Mouse (Mus musculus) ovary, postnatal 36 days (tissue): ENCODE results near the gene Btbd2.
"Not testable (repeated sequence)": the region's sequence is repeated elsewhere in the genome, so short reads cannot be mapped to it uniquely, and the experiment has no call there.

ENCODE experiments used
- DNase-seq: peaks from one replicate; pipeline ENCODE4 v3.0.0; 2022; ENCODE audit warnings: low spot score, mixed read lengths

Btbd2 gene

DNA sequence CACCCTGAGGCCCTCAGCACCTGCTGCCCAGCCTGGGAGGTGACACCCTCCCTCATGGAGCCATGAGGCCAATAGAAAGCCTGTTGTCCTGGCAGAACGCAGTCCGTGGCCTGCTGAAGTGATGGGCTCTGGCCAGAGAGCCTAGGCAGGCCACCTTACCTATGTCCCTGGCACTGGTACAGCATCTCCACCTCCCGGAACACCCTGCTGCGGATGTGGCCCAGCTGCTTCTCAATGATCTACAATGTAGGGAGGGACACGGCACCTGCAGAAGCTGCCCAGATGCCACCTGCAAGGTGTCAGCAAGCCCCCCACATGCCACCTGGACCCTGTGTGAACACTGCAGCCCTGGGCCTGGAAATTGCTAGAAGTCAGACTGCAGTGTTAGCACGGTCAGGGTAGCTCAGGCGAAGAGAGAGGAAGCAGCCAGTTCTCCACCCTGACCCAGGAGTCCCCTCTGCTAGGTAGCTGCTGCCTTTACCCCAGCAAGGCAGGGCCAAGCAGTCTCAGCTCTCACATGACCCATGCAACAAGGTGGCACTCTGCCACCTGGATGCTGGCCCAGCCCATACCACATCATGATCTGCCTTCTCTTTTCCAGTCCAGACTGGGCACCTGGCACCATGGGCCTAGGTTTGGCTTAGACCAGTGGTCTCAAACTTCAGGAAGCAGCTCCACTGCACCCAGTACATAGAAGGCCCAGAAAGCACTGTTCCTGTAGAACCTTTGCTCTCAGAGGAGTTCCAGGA is 13.0 kb upstream of the Btbd2 start:
- peak; percentile 68 for DNase-seq

DNA sequence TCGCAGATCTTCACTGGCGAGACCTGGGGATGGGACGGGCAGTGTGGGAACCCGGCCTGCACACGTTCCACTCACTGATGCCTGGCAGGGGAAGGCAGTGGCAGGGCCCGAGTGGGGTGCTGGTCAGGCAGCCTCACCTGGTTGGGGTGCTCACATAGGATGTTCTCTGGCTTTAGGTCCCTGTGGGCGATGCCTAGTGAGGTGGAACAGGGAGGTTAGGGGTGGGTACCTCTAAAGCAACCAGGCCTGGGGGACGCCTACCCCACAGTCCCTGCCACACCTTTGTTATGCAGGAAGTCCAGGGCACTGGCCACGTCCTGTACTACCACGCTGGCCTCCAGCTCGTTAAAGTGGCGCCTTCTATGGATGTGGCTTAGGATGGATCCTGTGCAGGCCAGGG is 12.1 kb upstream of the Btbd2 start:
- DNase-seq: no peak

DNA sequence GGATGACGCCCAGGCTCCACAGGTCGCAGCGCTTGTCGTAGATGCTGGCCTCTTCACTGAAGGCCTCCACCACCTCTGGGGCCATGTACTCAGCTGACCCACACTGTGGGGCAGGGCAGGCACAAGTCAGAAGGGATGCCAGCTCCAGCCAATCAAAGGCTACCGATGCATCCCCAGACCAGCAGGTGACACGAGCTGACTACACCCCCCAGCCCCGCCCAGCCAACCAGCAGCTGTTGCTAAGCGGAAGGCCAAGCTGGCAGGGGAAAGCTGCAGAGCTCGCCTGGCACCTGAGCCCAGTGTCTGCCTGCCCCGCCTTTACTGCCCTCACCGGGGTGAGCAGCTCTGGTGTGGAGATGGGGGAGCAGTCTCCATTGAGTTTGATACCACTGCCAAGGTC is 11.7 kb upstream of the Btbd2 start:
- DNase-seq: peak; percentile 52

DNA sequence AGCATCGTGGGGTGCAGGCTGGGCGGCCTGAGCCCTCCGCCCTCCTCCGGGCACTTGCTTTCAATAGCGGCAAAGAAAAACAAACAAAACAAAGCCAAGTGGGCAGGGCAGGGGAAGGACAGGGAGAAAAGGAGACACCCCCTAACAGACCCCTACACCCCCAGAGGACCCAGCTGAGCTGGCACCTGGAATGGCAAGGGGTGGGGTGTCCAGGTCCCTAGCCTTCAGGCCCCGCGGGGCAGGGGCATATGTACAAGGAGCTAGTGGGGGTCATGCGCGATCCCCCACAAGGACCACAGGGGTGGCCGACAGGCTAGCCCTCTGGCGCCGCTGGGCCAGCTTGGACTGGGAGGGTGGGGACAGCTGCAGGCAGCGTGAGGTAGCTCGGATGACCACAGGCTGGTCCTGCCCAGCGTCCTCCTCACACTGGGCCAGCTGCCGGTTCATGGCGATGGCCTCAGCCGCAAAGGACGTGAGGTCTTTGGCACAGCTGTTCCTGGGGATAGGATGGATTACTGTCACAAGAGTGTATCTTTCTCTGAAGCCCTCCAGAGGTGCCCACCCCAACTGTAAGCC is 10.1 kb upstream of the Btbd2 start:
- DNase-seq: no peak

DNA sequence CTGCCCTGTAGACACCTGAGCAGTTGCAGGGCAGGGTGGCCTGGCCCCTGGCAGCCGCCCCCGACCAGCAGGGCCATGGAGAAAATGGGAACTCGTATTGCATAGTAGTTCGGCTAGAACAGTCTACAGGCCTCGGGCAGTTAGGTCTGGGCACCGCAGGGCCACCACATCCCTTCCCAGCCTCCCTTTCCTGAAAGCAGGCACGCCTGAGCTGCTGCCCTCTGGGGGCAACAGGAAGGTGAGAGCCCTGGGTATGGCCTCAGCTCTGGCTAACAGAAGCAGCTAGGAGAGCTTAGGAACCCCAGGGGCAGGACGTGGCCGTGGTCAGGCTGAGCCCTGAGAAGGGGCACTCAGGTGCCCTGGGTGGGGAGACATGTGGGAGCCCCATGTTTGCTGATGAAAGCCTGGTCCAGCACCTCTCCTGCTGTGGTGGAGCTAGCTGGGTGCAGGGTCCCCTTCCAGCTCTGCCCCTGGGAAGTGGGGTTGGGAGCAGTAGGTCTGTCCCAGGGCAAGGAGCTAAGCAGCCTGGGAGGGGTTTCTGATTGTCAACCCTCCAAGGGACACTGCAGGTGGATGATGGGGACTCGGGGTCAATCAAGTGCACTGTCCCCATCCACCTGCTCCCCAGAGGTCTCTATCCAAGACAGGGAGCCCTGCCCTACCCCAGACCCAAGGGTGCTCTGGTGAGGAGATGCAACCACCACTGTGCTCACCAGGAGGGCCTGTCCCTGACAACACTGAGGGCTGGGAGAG is 9.3 kb upstream of the Btbd2 start:
- DNase-seq: no peak

DNA sequence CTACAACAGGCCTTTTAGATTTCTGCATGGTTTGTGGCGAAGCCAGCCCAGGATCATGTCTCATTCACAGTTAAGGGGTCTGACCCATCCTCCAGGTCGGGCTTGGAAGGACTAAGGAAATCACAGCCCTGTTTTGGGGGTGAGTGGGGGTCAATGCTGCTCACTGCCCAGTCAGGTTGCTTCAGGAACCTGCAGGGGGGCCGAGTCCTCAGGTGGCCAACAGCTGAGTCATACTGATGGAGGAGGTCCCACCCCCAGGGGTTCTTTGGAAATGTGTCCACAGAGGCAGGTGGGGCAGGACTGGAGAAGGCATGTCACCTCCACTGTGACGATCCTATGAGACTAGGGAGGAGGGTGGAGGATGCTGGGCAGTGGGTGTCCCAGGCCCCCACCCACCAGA is 8.6 kb upstream of the Btbd2 start:
- DNase-seq: no peak

DNA sequence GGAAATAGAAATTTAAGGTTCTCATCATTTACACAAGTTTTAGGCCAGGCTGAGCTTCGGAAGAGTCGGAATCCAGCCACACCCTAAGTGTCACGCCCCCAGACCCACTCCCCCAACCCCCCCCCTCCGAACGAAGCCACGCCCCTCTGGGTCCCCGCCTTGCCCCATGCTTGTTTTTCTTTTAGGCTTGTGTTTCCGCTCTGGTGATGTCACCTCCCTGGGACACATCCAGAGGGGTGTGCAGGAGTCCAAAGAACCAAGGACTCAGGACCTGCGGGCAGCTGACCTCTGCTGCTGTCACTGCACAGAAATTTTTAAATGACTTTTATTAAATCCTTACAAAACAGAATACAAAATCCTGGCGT is 8.1 kb upstream of the Btbd2 start:
- DNase-seq: peak; percentile 56

DNA sequence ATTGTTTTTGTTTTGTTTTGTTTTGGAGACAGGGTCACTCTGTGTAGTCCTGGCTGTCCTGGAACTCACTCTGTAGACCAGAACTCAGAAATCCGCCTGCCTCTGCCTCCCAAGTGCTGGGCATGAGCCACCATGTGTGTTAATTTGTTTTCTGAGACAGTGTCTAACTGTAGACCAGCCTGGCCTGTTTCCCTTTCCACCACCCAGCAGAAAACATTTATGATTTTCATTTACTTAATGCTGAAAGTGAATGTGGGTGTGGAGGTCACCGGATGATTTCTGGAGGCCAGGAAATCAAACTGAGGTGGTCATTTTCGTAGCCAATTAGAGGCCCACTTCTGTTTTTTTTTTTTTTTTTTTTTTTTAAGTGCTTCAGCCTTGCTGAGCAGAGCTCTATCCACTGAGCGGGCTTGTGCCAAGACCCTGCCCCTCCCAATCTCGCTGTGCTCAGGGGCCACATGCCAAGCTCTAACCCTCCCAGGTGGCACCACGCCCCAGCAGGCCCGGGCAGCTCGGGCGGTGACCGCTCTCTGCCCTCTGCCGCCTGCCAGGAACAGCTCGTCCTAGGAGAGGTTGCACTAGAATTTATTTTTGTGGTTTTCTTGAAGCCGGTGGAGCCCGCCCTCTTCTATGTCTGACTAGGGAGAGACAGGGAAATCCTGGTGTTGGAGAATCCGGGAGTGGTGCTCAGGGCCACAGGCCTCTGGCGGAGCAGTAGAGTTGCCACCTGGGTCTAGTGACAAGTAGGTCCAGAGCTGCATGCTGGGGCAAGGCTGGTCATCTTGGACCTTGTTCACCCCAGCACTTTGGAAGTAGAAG is 7.5 kb upstream of the Btbd2 start:
- DNase-seq: peak; percentile 86

DNA sequence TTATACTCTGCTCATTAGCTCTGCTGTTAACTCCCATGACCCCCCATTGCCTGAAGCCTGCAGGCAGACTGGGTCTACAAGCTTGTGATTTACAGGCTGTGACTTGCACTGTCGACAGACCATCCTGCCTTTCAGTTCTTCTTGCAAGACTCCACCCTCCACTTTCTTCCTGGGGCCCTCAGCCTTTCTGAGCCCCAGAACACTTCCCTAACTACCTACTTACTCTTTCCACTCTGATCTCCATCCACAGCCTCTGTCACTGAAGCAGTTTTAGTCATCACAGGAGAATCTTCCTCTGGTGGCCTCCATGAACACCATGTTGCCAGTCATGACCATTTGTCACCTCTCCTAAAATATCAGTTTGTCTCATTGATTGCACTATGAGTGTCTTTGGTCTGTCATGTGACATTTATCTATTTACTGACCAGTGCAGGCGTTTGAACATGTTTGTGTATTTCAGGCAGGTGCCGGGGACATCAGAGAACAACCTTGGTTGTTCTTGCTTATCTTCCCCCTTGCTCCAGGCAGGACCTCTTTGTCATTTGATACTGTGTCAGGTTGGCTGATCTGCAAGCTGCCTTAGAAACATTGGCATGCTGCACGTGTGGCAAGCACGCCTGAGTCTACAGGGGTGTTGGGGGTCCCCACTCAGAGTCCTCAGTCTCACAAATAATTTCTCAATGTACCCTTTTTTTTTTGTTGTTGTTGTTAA is 6.8 kb upstream of the Btbd2 start:
- no peak for DNase-seq

DNA sequence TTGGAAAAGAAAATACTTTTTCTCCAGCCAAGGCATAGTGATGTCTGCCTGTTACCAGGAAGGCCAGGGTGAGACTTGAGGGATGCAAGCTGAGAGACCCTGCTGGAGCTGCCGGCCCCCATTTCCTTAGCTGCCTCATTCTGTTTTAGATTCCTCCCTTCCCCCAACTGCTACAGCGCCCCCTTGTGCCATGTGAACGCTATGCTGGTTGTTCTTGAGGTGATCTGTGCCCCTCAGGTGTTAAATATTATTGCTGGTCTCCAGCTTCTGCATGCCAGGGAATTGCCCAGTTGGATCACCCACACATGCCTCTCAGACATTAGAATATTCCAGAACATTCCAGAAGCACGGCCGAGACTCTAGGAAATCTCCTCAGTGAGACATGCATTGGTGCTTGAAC is 4.3 kb upstream of the Btbd2 start:
- DNase-seq: no peak

DNA sequence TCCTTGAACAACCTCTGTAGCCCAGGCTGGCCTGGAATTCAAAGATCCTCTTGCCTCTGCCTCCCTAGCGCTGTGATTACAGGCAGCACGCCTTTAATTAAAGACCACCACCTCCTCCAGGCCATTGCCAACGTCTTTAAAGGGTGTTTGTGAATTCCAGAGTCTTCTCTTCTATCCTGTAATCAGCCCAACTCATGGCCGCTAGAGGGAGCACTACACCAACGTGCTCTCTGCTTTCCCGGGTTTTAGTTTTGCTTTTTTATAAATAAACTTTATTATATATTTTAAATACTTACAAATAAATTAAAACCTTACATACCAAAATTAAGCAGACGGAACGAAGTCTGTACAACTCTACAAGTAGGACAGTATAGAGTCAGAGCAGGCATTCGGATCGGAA is 2.3 kb upstream of the Btbd2 start:
- peak; percentile 62 for DNase-seq

DNA sequence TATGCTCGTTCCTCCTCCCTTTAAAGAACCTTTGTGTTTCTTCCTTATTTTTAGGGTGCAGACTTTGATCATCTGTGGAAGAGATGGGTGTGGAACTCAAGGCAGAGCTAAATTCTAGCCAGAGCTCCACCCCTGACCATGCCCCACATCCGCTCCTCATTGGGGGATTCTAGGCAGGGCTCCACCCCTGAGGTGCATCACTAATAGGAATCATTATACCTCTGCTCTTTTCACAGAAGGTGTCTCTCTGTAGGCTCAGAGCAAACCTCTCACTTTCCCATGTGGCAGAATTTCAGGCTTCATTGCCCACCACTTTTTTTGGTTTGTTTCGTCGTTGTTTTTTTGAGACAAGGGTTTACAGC is 2.0 kb upstream of the Btbd2 start:
- DNase-seq: no peak

DNA sequence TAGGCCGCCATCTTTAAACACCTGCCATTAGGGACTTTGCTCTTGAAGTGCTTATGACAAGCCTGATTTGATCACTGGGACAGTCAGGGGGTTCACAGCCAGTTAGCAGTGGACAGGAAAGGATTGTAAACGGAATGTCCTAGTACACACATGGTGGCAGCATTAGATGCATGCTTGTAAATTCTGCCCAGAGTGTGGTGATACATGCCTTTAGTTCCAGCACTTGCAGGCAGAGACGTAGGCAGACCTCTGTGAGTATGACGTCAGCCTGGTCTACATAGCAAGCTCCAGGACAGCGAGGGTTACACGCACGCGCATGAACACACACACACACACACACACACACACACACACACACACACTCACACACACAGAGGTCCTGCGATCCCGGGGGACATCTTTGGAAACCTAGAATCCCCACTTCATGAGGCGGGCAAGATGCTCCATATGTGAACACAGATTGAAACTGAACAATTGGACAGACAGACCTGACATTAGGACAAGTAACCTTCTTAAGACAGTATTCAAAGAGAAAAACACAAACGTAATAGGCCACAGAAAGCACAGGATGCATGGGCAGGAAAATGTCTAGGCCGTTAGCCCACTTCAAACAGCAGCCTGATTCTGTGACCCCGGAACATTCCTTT is 1.4 kb upstream of the Btbd2 start:
- no peak for DNase-seq

DNA sequence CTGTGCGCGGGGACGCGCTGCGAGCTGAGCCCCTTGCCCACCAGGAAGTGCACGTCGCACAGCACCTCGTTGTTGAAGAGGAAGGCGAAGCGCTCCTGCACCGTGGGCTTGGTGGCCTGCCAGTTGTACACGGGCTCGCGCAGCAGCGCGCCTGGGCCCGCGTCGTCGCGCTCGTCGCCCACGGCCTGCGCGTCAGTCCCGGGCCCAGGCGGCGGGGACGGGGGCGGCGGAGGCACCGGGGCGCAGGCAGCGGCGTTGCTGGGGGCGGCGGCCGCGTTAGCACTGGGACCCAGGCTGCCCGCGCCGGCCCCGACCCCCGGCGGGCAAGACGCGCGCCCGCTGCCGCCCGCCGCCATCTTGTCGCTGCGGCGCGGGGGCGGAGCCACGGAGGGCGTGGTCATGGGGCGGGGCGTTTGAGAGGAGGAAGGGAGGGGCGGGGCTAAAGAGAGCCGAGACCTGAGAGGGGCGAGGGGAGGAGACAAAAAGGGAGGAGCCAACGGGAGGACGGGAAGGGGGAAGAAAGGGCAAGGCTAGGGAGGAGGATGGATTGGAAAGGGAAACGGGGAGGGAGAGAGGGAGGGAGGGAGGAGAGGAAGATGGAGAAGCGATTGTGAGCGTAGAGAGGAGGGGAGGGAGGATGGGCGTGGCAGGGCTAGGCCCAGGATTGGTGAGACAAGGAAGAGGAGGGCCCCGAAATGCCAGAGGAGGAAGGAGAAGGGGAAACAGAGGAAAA is 575 bp downstream of the Btbd2 start:
- peak; percentile 96 for DNase-seq

DNA sequence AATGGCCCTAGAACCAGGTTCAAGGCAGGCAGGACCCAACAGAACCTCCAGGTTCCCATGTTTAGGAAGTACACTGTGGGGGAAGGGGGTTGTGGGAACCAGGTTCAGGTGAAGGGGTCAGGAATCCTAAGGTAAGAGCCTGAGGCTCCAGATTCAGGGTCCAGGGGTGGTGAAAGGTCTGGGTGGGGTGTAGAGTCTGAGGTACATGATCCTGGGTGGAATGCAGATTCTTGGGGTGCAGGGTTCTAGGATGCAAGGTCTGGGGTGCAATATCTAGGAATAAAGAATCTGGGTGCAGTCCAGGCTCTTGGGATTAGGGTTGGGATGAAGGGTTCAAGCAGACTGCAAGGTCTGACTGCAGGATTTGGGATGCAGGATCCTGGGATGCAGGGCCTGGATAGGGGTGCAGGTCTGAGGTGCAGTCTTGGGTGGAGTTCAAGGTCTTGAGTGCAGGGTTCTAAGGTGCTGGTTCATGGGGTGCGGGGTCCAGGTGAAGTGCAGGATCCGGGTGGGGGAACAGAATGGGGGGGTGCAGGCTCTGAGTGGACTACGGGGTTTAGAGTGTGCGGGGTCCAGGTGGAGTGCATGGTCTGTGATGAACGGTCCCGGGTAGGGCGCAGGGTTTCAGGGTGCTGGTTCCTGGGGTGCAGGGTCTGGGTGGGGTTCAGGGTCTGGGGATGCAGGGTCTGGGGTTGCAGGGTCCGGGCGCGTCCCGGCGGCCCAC is 1.3 kb downstream of the Btbd2 start:
- DNase-seq: no peak

DNA sequence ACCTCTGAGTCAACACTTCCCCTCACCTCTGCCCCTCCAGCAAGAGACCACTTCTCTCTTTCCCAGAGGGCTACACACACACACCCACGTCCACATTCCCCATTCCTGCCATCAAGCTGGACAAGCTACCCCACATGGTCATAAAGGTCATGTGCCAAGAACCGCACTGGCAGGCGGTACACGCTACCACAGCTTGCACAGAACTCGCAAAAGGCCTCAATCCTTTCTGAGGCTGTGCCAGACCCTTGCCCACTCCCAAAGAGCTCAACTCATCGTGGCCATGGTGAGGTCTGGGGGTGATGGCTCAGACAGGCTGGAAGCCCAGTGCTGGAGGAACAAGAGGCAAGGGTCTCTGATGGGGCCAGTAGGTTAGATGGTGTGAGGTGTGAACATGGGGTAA is 2.0 kb downstream of the Btbd2 start:
- DNase-seq: no peak

DNA sequence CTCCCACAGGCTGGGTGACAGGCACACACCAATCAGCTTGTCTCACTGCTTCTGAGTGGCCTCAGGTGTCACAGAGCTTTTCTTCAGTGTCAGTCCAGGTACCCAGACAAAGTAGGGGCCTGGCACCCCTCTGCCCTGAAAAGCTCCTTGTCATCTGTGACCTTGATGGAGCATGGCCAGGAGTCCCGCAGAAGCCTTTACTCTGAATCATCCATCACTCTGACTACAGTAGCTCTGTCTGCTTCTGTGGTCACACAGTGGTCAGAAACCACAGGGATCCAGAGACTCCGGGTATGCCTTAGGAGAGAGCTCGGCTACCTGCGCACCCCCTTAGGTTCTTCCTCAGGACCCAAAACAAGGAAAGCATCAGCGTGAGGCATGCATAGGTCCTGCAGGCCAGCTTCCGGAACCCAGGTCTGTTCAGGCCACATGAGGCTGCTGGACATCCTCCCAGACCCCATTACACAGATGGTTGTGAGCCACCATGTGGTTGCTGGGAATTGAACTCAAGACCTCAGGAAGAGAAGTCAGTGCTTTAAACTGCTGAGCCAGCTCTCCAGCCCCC is 3.6 kb downstream of the Btbd2 start:
- no peak for DNase-seq

DNA sequence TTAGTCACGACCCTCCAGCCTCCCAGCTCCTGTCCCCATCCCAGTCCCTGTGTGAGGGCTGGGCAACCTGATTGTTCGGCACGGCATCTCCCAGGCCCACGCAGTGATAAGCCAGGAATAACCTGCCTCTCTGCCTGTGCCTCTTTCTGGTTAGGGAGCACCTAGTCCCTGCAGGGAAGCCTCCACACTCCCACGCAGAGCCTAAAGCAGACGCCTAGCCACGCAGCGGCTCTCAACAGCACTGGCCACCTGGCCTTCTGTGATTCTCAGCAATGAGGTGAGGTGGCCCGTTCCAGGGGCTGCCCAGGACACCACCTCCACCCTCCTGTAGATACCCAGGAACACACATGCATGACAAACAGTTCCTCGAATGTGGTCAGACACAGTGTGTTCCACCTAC is 6.5 kb downstream of the Btbd2 start:
- DNase-seq: no peak

DNA sequence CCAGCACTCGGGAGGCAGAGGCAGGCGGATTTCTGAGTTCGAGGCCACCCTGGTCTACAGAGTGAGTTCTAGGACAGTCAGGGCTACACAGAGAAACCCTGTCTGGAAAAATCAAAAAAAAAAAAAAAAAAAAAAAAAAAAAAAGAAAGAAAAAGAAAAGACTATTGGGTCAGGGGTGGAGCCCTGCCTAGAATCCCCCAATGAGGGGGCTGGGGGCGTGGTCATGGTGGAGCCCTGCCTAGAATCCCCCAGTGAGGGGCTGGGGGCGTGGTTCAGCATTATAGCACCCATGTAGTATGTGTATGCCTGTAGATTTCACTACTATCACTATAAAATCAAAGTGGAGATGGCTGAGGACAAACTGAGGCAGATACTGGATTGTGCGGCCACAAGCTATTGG is 7.0 kb downstream of the Btbd2 start:
- not testable (repeated sequence) for DNase-seq

DNA sequence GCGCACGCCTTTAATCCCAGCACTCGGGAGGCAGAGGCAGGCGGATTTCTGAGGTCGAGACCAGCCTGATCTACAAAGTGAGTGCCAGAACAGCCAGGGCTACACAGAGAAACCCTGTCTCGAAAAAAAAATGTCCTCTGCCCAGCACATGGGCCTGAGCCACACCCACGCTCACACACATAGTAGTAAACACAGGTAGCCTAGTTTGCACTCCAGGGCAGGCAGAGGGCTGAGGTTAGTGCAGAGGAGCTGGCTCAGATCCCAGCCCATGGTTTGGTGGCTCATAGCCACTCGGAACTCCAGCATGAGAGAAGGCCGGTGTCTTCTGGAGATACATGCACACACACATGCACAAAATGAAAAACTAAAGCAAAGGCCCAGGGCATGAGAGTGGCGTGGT is 9.9 kb downstream of the Btbd2 start:
- no peak for DNase-seq
